Mouse (Mus musculus): ENCODE data around the gene Ccdc57. TPM values are rescaled to one million over a fixed set of nuclear protein-coding genes. Genes with fewer than 3 reads are reported as not detected.

Ccdc57 gene
- total and polyA plus RNA-seq, 2 experiments from 2014 or later: 4.8 to 7.1 TPM

DNA sequence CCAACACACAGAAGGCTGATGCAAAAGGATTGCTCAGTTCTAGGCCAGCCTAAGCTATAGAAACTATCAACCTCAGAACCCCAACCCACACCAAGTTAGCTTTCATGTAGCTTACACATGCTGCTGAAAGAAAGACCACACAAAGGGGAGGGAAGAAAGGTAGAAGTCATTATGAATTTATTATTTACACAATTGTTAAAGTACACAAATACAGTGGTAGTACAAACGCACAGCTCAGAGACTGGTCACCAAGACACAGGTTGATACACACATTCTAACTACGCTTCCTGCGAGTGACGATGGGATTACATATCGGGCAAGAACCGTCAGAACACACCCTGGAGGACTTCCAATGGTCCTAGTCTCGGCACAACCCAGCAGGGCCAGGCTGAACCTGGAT is 28.9 kb upstream of the Ccdc57 start:
- Histone ChIP-seq H3K9me3 (ENCODE audit: low read length) (no peaks in the 10 kb centered on the region), H3K9ac (replicated peaks; ENCODE audit: low read length) (no peak overlapping the region), H3K4me3 (ENCODE audit: low read length) (no peak overlapping the region), H3K4me1 (ENCODE audit: insufficient read depth, low read length) (no peaks in the 10 kb centered on the region), H3K27me3 (ENCODE audit: insufficient read depth, low read length) (no peaks in the 10 kb centered on the region), H3K27ac (no peak overlapping the region), H3K36me3 (ENCODE audit: insufficient read depth, low read length) (peaks cover 56% of the 10 kb centered on the region), H3K4me2 (ENCODE audit: low read depth, low read length) (no peak overlapping the region)
- ATAC-seq: no peak
- TF ChIP-seq CTCF (IDR thresholded peaks at IDR 0.05; ENCODE audit: low read depth): no peak
- no peak for DNase-seq (ENCODE audit: low spot score)
- 87% methylated on average over 7 of the region's 7 CpGs for WGBS

DNA sequence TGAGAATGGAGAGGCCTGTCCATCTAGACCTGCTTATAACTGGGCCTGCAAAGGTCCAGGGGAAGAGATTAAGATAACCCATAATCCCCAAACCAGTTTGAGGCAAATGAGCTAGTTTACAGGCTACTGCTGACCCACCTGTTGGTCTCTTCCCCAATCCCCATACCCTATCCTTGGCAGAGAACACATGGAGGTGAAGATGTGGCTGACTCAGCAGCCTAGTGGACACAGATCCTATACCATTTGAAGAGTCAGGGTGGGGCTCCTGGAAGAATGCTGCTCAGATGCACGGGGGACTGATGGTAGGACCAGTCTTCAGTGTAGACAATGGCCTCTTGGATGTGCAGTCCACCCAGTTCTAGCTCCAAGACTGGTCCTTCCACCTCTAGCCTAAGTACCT is 27.6 kb upstream of the Ccdc57 start:
- ATAC-seq (no peak), DNase-seq (ENCODE audit: low spot score) (no peak)
- Histone ChIP-seq H3K27ac (no peak overlapping the region), H3K4me1 (ENCODE audit: insufficient read depth, low read length) (no peaks in the 10 kb centered on the region), H3K9ac (replicated peaks; ENCODE audit: low read length) (no peak overlapping the region), H3K9me3 (ENCODE audit: low read length) (no peaks in the 10 kb centered on the region), H3K27me3 (ENCODE audit: insufficient read depth, low read length) (no peaks in the 10 kb centered on the region), H3K4me2 (ENCODE audit: low read depth, low read length) (no peak overlapping the region), H3K4me3 (ENCODE audit: low read length) (no peak overlapping the region), H3K36me3 (ENCODE audit: insufficient read depth, low read length) (peaks cover 53% of the 10 kb centered on the region)
- TF ChIP-seq CTCF (IDR thresholded peaks at IDR 0.05; ENCODE audit: low read depth): no peak
- 68% methylated on average over 1 of the region's 1 CpGs for WGBS

DNA sequence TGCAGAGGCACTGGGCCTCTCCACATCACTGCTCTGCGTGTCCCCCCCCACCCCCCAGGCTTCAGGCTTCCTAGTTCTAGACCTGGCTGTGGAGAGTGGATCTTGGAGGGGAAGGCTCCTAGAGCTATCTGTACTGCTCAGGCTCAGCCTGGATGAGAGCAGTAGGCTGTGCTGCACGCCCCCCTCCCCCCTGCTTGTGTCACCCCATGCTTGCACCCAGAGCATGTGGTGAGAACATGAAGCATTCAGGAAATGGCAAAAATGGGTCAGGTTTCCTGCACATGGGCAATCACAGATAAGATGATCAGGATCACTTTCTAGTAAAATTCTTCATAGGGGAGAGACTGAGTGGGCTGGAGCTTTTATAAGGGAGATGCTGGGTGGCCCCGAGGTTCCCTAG is 26.9 kb upstream of the Ccdc57 start:
- no peaks in the 10 kb centered on the region for H3K9me3 ChIP-seq (ENCODE audit: low read length)
- 84% methylated on average over 3 of the region's 3 CpGs for whole genome bisulfite sequencing
- H3K4me3 ChIP-seq (ENCODE audit: low read length): no peak overlapping the region
- DNase-seq (ENCODE audit: low spot score) (no peak), ATAC-seq (peak; percentile 16; the same call in 1 of the 2 replicates)
- no peaks in the 10 kb centered on the region for H3K27me3 ChIP-seq (ENCODE audit: insufficient read depth, low read length)
- H3K36me3 ChIP-seq (ENCODE audit: insufficient read depth, low read length): peaks cover 46% of the 10 kb centered on the region
- H3K4me1 ChIP-seq (ENCODE audit: insufficient read depth, low read length): no peaks in the 10 kb centered on the region
- H3K9ac ChIP-seq (replicated peaks; ENCODE audit: low read length): no peak overlapping the region
- TF ChIP-seq CTCF (IDR thresholded peaks at IDR 0.05; ENCODE audit: low read depth): no peak
- H3K27ac ChIP-seq: no peak overlapping the region
- H3K4me2 ChIP-seq (ENCODE audit: low read depth, low read length): no peak overlapping the region

DNA sequence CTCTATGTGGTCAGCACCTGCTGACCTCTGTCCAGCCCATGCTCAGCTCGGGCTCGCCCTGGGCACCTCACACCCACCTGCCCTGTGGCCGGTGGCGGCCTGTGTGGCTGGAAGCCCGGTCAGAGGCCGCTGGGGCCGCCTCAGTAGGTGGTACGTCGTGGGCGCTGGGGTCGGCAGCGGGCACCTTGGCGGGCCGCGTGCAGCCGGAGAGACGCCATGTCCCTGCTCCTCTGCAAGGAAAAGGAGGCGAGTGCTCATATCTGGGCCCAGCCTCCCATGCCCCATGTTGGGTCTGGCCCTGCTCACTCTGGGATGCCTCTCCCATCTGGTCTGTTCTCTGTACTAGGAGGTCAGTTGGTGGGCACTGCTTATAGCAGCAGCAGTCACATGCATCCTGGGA is 26.4 kb upstream of the Ccdc57 start:
- no peak overlapping the region for H3K4me3 ChIP-seq (ENCODE audit: low read length)
- no peak for DNase-seq (ENCODE audit: low spot score)
- WGBS: 90% methylated on average over 18 of the region's 18 CpGs

DNA sequence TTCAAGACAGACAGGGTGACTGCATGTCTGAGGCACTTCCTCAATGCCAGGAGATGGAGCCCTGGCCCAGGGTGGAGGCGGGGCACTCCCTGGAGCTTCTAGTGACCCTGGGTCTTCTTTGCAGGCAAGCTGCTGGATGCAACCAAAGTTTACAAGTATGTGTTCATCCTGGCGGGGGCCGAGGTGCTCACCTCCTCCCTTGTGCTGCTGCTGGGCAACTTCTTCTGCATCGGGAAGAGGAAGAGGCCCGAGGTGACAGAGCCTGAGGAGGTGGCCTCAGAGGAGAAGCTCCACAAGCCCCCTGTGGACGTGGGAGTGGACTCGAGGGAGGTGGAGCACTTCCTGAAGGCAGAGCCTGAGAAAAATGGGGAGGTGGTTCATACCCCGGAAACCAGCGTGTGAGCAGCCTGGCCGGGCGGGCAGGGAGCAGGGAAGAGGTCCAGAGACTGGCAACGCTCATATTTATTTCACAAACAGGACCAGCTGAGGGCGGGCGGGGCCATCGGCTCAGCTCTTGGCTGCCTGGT is 25.1 kb upstream of the Ccdc57 start:
- Histone ChIP-seq H3K9ac (replicated peaks; ENCODE audit: low read length) (no peak overlapping the region), H3K4me1 (ENCODE audit: insufficient read depth, low read length) (no peaks in the 10 kb centered on the region), H3K4me3 (ENCODE audit: low read length) (no peak overlapping the region), H3K4me2 (ENCODE audit: low read depth, low read length) (no peak overlapping the region), H3K36me3 (ENCODE audit: insufficient read depth, low read length) (peaks cover 28% of the 10 kb centered on the region), H3K27ac (no peak overlapping the region), H3K9me3 (ENCODE audit: low read length) (no peaks in the 10 kb centered on the region), H3K27me3 (ENCODE audit: insufficient read depth, low read length) (no peaks in the 10 kb centered on the region)
- 64% methylated on average over 15 of the region's 15 CpGs for WGBS
- TF ChIP-seq CTCF (IDR thresholded peaks at IDR 0.05; ENCODE audit: low read depth): no peak
- DNase-seq (ENCODE audit: low spot score) (no peak), ATAC-seq (no peak)

More for the DNA sequence above, 26.4 kb upstream of the Ccdc57 start:
- Histone ChIP-seq H3K27me3 (ENCODE audit: insufficient read depth, low read length) (no peaks in the 10 kb centered on the region), H3K9ac (replicated peaks; ENCODE audit: low read length) (no peak overlapping the region), H3K4me2 (ENCODE audit: low read depth, low read length) (no peak overlapping the region), H3K36me3 (ENCODE audit: insufficient read depth, low read length) (peaks cover 41% of the 10 kb centered on the region), H3K4me1 (ENCODE audit: insufficient read depth, low read length) (no peaks in the 10 kb centered on the region), H3K9me3 (ENCODE audit: low read length) (no peaks in the 10 kb centered on the region), H3K27ac (no peak overlapping the region)
- ATAC-seq: peak; percentile 16; the same call in 1 of the 2 replicates
- TF ChIP-seq CTCF (IDR thresholded peaks at IDR 0.05; ENCODE audit: low read depth): no peak

DNA sequence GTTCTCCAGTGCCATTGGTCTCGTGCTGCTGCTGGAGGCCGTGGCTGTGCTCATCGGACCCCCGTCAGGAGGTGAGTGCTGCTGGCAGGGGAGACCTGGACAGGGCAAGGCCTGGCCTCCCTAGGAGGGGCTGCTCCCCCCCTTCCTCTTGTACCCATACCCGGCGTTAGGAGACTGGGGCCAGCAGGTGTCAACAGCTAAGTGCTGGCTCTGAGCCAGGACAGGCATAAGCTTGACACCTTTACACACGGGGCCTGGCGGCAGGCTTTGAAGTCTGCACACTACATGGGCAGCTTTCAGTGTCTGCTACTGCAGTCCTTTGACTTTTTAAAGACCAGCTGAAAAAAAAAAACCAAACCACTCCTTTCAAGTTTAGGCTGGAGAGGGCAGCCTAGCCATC is 24.4 kb upstream of the Ccdc57 start:
- no peak overlapping the region for H3K4me3 ChIP-seq (ENCODE audit: low read length)
- DNase-seq (ENCODE audit: low spot score) (no peak), ATAC-seq (no peak)
- no peaks in the 10 kb centered on the region for H3K9me3 ChIP-seq (ENCODE audit: low read length)
- no peak for TF ChIP-seq CTCF (IDR thresholded peaks at IDR 0.05; ENCODE audit: low read depth)
- no peak overlapping the region for H3K27ac ChIP-seq
- WGBS: 58% methylated on average over 8 of the region's 8 CpGs
- H3K9ac ChIP-seq (replicated peaks; ENCODE audit: low read length): no peak overlapping the region
- H3K4me2 ChIP-seq (ENCODE audit: low read depth, low read length): no peak overlapping the region
- H3K4me1 ChIP-seq (ENCODE audit: insufficient read depth, low read length): no peaks in the 10 kb centered on the region
- peaks cover 21% of the 10 kb centered on the region for H3K36me3 ChIP-seq (ENCODE audit: insufficient read depth, low read length)
- H3K27me3 ChIP-seq (ENCODE audit: insufficient read depth, low read length): no peaks in the 10 kb centered on the region

DNA sequence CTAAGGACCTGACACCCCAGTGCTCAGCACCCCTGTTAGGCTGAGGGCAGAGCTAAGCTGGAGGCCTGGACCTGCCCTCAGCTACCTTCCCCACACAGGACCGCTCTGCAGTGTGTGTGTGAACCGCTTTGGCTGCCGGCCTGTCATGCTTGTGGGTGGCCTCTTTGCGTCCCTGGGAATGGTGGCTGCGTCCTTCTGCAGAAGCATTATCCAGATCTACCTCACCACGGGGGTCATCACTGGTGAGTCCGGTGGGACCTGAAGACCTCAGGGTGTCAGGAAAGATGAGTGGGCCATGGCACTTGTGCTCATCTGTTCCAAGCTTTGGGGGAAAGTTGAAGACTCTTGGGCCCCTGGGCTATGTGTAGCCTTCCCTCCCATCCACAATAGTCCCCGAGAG is 23.0 kb upstream of the Ccdc57 start:
- H3K27ac ChIP-seq: no peak overlapping the region
- peaks cover 10% of the 10 kb centered on the region for H3K36me3 ChIP-seq (ENCODE audit: insufficient read depth, low read length)
- no peaks in the 10 kb centered on the region for H3K9me3 ChIP-seq (ENCODE audit: low read length)
- H3K9ac ChIP-seq (replicated peaks; ENCODE audit: low read length): no peak overlapping the region
- no peaks in the 10 kb centered on the region for H3K27me3 ChIP-seq (ENCODE audit: insufficient read depth, low read length)
- no peak overlapping the region for H3K4me3 ChIP-seq (ENCODE audit: low read length)
- H3K4me2 ChIP-seq (ENCODE audit: low read depth, low read length): no peak overlapping the region
- no peak for DNase-seq (ENCODE audit: low spot score)
- no peak for TF ChIP-seq CTCF (IDR thresholded peaks at IDR 0.05; ENCODE audit: low read depth)
- WGBS: 91% methylated on average over 8 of the region's 8 CpGs
- peaks cover 7% of the 10 kb centered on the region; the same call in 1 of the 2 replicates for H3K4me1 ChIP-seq (ENCODE audit: insufficient read depth, low read length)
- no peak for ATAC-seq
